Mouse (Mus musculus): ENCODE measurements around the gene Fgf23.

DNA sequence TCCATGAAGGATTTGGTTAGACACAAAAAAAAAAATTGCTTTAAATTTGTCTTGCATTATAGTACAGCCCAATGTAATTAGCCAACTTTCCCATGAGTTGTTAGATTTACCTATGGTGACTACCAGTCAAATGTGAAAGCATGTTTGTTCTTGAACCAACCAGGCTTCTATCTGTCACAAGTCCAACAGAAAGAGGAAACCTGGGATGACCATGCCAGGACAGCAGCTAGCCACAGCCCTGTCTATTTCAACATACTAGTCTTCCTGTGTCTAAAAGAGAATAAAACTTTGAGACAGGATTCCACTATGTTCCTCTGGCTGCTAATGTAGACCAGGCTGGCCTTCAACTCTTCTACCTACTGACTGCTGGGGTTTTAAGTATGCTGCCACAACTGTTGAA, 34.7 kb downstream of the Fgf23 start:
- TF ChIP-seq CTCF (IDR thresholded peaks at IDR 0.05; ENCODE audit: low read depth) (no peak), EP300 (IDR thresholded peaks at IDR 0.05; ENCODE audit: low read depth) (no peak)
